Mouse (Mus musculus) thymus, adult 2 months (tissue): ENCODE results near the gene Gm10181. TPM values are rescaled to one million over a fixed set of nuclear protein-coding genes. Genes with fewer than 3 reads are reported as not detected.

Experiments
- DNase-seq: peaks from one replicate; pipeline ENCODE4 v3.0.0; 2021
- H3K27ac ChIP-seq: fragments of 200-500 bp; 2 replicates; pipeline ENCODE4 v1.5.1; 2012; ENCODE audit warnings: low read length, control low read depth; ENCODE audit not compliant: control insufficient read depth, insufficient read depth
- H3K27me3 ChIP-seq: fragments of 200-500 bp; 2 replicates; pipeline ENCODE4 v1.6.1; 2012; ENCODE audit warnings: mild to moderate bottlenecking, low read length, moderate library complexity, mixed read lengths; ENCODE audit not compliant: control insufficient read depth, insufficient read depth
- H3K36me3 ChIP-seq: fragments of 200-500 bp; 2 replicates; pipeline ENCODE4 v1.6.1; 2012; ENCODE audit warnings: mild to moderate bottlenecking, low read length, moderate library complexity; ENCODE audit not compliant: control insufficient read depth, insufficient read depth
- H3K4me1 ChIP-seq: fragments of 200-500 bp; replicated peaks from 2 replicates; pipeline ENCODE4 v1.6.1; 2012; ENCODE audit warnings: low read length; ENCODE audit not compliant: control insufficient read depth, insufficient read depth
- H3K4me3 ChIP-seq: fragments of 200-500 bp; 2 replicates; pipeline ENCODE4 v1.5.1; 2012; ENCODE audit warnings: mild to moderate bottlenecking, low read length, control low read depth, moderate library complexity; ENCODE audit not compliant: control insufficient read depth, insufficient read depth
- CTCF ChIP-seq: fragments of 200-500 bp; IDR thresholded peaks from 2 replicates; pipeline ENCODE4 v1.5.1; 2012; ENCODE audit warnings: mild to moderate bottlenecking, control low read depth, low read length, moderate library complexity, borderline replicate concordance; ENCODE audit not compliant: control insufficient read depth, poor library complexity, insufficient read depth; ENCODE audit errors: extremely low read depth
- POLR2A ChIP-seq: fragments of 200-500 bp; IDR thresholded peaks from 2 replicates; pipeline ENCODE4 v1.6.1; 2012; ENCODE audit warnings: mild to moderate bottlenecking, low read length, control low read depth, moderate library complexity; ENCODE audit not compliant: control insufficient read depth, poor library complexity, insufficient read depth; ENCODE audit errors: extremely low read depth
- WGBS: fragments of 180-500 bp; shearing (Covaris S2); methylation state at CpG from one replicate; pipeline ENCODE4 v1.1.7; 2018; 5-methylcytosine and 5-hydroxymethylcytosine counted together
- polyA plus RNA-seq: library from polyadenylated mRNA; depleted of rRNA; stranded (reverse); fragments of >200 nt; gene quantifications from 2 replicates; pipeline ENCODE4 v1.2.3, GENCODE M21; 2012; rRNA removed

The Gm10181 gene
- not detected in 2 replicates for polyA plus RNA-seq

GRCm38 (mm10) chr9:25089122-25089521 is at the start of gene Gm10181:
Gene Gm10181 (plus strand): TSS chr9:25089422.
- 87% methylated on average over 2 of the region's 2 CpGs for WGBS
- DNase-seq: no peak

DNA sequence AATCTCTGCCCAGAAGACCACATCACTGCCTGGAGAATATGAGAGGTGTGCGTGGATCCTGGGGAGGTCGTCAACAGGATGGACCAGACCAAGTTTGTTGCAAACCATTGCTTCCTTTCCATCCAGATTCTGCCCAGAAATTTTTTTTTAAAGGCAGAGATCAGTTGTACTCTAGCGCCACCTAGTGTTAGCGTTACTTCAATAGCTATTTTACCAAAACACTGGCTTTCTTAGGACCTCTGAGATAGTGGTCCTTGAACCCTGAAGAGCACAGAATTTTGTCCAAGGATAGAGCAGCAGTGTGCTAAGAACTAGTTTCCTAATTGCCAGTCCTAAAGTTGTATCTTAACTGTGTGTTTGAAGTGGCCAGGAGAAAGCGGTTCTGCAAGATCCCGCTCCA is 47.6 kb upstream of the Gm10181 start:
- Histone ChIP-seq H3K36me3 (no peaks in the 10 kb centered on the region), H3K4me1 (no peaks in the 10 kb centered on the region), H3K27me3 (no peaks in the 10 kb centered on the region), H3K27ac (no peak overlapping the region), H3K4me3 (no peak overlapping the region)
- DNase-seq: peak; percentile 19
- WGBS: 28% methylated on average over 6 of the region's 6 CpGs
- TF ChIP-seq CTCF (no peak), POLR2A (no peak)

More at GRCm38 (mm10) chr9:25089122-25089521, at the start of gene Gm10181:
- H3K4me3 ChIP-seq: no peak within 1 kb of the TSS
- TF ChIP-seq CTCF (no peak), POLR2A (no peak)
- H3K27ac ChIP-seq: no peak within 1 kb of the TSS
- H3K4me1 ChIP-seq: no peaks in the 10 kb centered on the region
- H3K27me3 ChIP-seq: no peaks in the 10 kb centered on the region
- H3K36me3 ChIP-seq: no peaks in the 10 kb centered on the region

DNA sequence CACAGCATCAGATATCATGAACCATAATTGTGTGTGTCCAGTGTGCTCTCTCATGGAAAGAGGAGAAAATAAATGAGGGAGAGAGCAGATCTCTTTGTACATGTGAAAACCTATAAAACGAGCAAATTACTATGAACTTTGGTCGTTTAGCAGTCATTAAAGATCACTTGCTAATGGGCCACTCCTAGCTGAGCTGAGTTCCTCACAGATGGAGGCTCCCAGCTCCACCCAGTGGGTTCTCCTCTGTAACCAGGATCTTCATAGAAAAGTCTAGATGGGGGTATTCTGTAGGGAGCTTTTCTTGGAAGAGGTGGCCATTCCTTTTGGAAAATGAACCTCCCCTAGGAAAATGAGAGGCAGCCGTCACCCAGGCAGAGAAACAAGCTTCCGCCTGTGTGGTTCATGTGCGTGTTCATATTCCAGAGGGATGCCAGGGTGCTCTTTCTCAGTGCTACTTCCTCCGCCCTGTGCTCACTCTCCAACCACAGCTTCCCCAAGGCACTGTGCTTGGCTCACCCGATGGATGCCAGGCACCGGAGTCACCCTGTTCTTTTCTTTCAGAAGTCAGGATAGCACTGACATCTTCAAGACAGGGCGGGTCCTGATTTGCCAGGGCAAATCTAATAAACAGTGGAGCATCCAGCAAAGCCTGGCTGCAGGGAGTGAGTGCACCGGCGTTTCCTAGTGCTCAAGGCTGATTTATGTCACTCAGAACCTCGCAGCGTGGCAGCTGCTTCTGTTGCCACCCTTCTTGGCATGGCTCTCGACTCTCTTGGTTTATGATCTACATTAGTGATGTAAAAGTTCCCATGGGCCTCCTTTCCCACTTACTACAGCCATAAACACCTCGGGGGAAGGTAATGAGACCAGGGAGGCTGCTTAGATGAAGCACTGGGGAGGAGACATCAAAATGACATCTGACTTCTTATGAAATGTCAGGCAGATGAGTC is 46.8 kb upstream of the Gm10181 start:
- TF ChIP-seq POLR2A (no peak), CTCF (no peak)
- H3K4me1 ChIP-seq: no peaks in the 10 kb centered on the region
- H3K36me3 ChIP-seq: no peaks in the 10 kb centered on the region
- DNase-seq: no peak
- no peak overlapping the region for H3K27ac ChIP-seq
- H3K4me3 ChIP-seq: no peak overlapping the region
- 56% methylated on average over 15 of the region's 15 CpGs for WGBS
- no peaks in the 10 kb centered on the region for H3K27me3 ChIP-seq

DNA sequence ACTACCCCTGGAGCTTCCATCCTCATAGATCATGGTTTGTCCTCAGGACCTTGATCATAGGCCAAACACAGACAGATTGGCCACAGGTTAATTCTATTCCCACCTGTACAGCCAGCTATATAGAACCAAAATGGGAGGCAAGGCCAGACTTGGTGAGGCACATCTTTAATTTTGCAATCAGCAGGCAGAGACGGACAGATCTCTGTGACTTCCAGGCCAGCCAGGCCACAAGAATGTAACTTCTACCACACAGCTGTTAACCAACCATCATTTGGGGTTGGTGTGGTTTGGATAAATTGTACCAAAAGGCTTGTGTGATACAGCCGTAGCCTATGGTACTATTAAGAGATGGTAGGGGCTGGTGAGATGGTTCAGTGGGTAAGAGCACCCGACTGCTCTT is 44.9 kb upstream of the Gm10181 start:
- TF ChIP-seq POLR2A: no peak
- TF ChIP-seq CTCF: no peak
- WGBS: 81% methylated on average over 3 of the region's 3 CpGs
- Histone ChIP-seq H3K4me3 (no peak overlapping the region), H3K4me1 (no peaks in the 10 kb centered on the region), H3K27me3 (no peaks in the 10 kb centered on the region), H3K27ac (no peak overlapping the region), H3K36me3 (no peaks in the 10 kb centered on the region)
- DNase-seq: no peak

- Histone ChIP-seq H3K36me3 (no peaks in the 10 kb centered on the region), H3K4me3 (no peak overlapping the region), H3K4me1 (no peaks in the 10 kb centered on the region), H3K27ac (no peak overlapping the region), H3K27me3 (no peaks in the 10 kb centered on the region)
- no peak for DNase-seq
- TF ChIP-seq CTCF: no peak
- no peak for TF ChIP-seq POLR2A
- WGBS: 18% methylated on average over 2 of the region's 2 CpGs
Observed at GRCm38 (mm10) chr9:25048289-25048688, 40.9 kb upstream of the Gm10181 start.

DNA sequence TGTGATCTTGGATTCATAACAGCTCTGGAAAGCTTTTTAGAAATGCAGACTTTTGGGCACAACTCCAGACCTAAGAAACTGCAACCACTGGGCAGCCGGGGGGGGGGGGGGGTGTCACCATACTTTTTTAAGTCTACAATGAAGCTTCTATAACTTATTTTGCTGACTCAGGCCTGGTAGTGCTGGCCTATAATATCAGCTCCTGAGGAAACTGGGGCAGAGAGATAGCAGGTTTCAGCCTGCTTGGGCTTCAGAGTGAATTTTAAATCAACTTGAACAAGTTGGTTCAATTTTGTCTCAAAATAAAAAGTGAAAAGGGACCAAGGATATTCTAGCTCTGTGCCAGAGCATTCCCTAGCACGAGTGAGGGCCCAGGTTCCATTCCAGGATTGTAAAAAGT is 40.3 kb upstream of the Gm10181 start:
- TF ChIP-seq CTCF: no peak
- TF ChIP-seq POLR2A: no peak
- no peaks in the 10 kb centered on the region for H3K4me1 ChIP-seq
- no peak overlapping the region for H3K27ac ChIP-seq
- no peak for DNase-seq
- H3K27me3 ChIP-seq: no peaks in the 10 kb centered on the region
- 38% methylated on average over 2 of the region's 2 CpGs for WGBS
- no peaks in the 10 kb centered on the region for H3K36me3 ChIP-seq
- H3K4me3 ChIP-seq: no peak overlapping the region
